Mouse (Mus musculus) G1E (cell line): ENCODE results near the gene Socs7. TPM values are rescaled to one million over a fixed set of nuclear protein-coding genes. Genes with fewer than 3 reads are reported as not detected.

ENCODE experiments used
- ATAC-seq: 2 replicates; pipeline ENCODE4 v1.8.0; 2016; ENCODE audit warnings: mild to moderate bottlenecking; ENCODE audit not compliant: insufficient number of reproducible peaks, poor library complexity, low FRiP score, severe bottlenecking; ENCODE audit errors: extremely low read depth
- DNase-seq: peaks from one replicate; pipeline ENCODE4 v3.0.0; 2012; ENCODE audit warnings: low spot score
- H3K27me3 ChIP-seq: 2 replicates; pipeline ENCODE4 v1.6.1; 2012; ENCODE audit warnings: mild to moderate bottlenecking, low read length, inconsistent platforms; ENCODE audit not compliant: insufficient read depth
- H3K36me3 ChIP-seq: replicated peaks from 2 replicates; pipeline ENCODE3; 2012; ENCODE audit warnings: mild to moderate bottlenecking, inconsistent platforms
- H3K4me1 ChIP-seq: 2 replicates; pipeline ENCODE4 v1.6.1; 2012; ENCODE audit warnings: low read depth, low read length, inconsistent platforms, mixed read lengths; ENCODE audit not compliant: insufficient read depth
- H3K4me3 ChIP-seq: 2 replicates; pipeline ENCODE4 v1.5.1; 2012; ENCODE audit warnings: low read depth, mild to moderate bottlenecking, inconsistent platforms, low read length, moderate library complexity, mixed read lengths
- H3K9me3 ChIP-seq: replicated peaks from 2 replicates; pipeline ENCODE4 v1.6.1; 2012; ENCODE audit warnings: inconsistent platforms
- CTCF ChIP-seq: IDR thresholded peaks from 2 replicates; pipeline ENCODE4 v1.5.1; 2012; ENCODE audit warnings: low read depth, low read length, inconsistent platforms, mixed read lengths
- GATA1 ChIP-seq: IDR thresholded peaks from 2 replicates; pipeline ENCODE4 v1.6.1; 2012; ENCODE audit warnings: borderline replicate concordance, low read length, inconsistent platforms, mixed read lengths
- GATA2 ChIP-seq: IDR thresholded peaks from 2 replicates; pipeline ENCODE4 v1.6.1; 2012; ENCODE audit warnings: low read depth, low read length, inconsistent platforms, borderline replicate concordance
- POLR2AphosphoS5 ChIP-seq: IDR thresholded peaks from 2 replicates; pipeline ENCODE4 v1.6.1; 2012; ENCODE audit warnings: low read depth, low read length, inconsistent platforms; ENCODE audit not compliant: insufficient replicate concordance
- TAL1 ChIP-seq: conservative IDR thresholded peaks from 2 replicates; pipeline ENCODE4 v1.6.1; 2012; ENCODE audit warnings: low read depth, low read length, inconsistent platforms, mixed read lengths
- polyA plus RNA-seq: library from polyadenylated mRNA; stranded (reverse); fragments of >175 nt; gene quantifications from 2 replicates; pipeline ENCODE4 v1.2.3, GENCODE M21; 2012
- total RNA-seq, 2 experiments: library from RNA; stranded (forward) in 1 of 2; stranded (reverse) in 1 of 2; fragments of 200-1000 nt in 1 of 2; fragments of >200 nt in 1 of 2; fragmentation: Nextera tagmentation in 1 of 2; gene quantifications; 2 replicates each; pipeline ENCODE4 v1.2.3; 2014 to 2017

Gene Socs7
- total and polyA plus RNA-seq, 3 experiments = 5.2 to 49.0 (median 15.4) TPM

DNA sequence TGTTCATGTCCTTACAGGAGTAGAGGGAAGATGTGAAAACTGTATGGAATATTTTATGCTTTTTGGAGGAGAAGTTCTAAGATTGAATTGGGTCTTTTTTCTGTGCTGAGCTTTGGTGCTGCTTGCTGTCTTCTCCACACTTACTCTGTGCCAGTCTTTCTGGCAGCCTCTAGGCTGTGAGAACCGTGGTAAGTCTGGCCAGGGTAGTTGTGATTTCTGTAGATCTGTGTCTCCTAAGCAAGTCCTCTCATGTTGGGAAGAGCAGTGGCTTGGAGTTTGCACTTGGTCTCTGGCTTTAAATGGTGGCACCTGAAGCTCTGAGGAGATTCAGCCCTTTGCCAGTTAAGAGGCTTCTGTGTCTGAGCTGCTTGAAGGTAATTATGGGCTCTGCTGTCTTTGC, 3.2 kb downstream of the Socs7 start:
- no peak for ATAC-seq

DNA sequence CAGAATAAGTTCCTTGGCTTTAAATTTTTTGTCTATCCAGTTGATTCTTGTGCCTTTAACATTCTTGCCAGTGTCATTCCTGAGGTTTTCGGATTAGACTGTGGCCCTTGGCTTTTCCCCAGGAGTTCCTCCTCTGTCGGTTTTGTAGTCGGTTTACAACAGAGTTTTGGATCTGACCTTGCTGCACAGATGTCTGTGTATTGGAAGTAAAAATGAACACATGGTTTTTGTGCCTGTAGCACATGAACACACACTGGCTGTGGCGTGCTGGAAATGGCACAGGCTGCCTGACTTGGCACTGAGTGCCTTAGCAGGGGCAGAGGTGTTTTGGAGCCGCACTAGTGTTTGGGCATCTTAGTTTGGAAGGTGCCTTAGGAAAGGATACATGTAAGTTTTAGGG, 6.2 kb downstream of the Socs7 start:
- Histone ChIP-seq H3K4me1 (peaks cover 24% of the 10 kb centered on the region), H3K9me3 (no peaks in the 10 kb centered on the region), H3K36me3 (peaks cover 59% of the 10 kb centered on the region), H3K4me3 (no peak overlapping the region), H3K27me3 (no peaks in the 10 kb centered on the region)
- ATAC-seq (no peak), DNase-seq (no peak)
- TF ChIP-seq GATA1 (no peak), POLR2AphosphoS5 (no peak), CTCF (no peak)

More for the DNA sequence above, 3.2 kb downstream of the Socs7 start:
- H3K4me1 ChIP-seq = peaks cover 36% of the 10 kb centered on the region
- H3K9me3 ChIP-seq = no peaks in the 10 kb centered on the region
- H3K36me3 ChIP-seq = peaks cover 33% of the 10 kb centered on the region
- no peaks in the 10 kb centered on the region for H3K27me3 ChIP-seq
- TF ChIP-seq GATA1 (no peak), GATA2 (no peak), CTCF (no peak), TAL1 (no peak), POLR2AphosphoS5 (no peak)
- no peak for DNase-seq
- no peak overlapping the region for H3K4me3 ChIP-seq

DNA sequence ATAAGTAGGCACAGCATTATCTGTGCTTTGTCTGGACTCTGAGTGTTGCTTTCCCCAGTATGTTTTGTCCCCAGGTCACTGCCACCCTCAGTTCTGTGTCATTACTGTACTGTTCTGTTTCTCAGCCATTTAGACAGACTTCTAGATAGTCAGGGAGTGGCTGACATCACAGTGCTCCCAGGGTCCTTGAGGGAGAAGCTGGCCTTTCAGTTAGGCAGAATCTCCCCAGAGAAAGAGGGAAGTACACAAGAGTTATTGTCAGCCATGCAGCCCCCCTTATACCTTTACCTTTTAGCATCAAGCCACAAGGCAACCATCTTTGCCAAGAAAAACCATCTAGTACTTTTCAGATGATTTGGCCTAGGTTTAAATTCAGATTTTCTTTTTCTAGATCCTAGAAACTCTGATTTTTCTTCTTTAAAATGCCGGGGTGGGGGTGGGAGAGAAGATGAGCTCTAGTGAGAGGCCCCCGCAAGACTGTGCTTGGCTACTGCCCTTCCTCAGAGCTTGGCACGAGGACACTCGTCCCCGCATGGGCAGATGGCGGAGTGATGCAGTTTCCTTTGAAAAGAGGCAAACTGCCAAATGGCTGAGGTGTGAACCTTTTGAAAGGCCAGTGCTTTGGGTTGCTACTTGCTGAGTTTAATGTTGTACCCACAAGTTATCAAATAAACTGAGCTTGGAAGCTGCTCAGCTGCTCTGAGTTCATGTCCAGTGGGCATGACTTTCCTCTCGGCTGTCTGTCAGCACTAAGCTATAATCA, 8.2 kb downstream of the Socs7 start:
- no peak overlapping the region for H3K4me3 ChIP-seq
- TF ChIP-seq GATA1 (no peak), TAL1 (no peak), GATA2 (no peak), CTCF (no peak), POLR2AphosphoS5 (no peak)
- no peaks in the 10 kb centered on the region for H3K27me3 ChIP-seq
- peaks cover 7% of the 10 kb centered on the region; the same call in 1 of the 2 replicates for H3K4me1 ChIP-seq
- H3K9me3 ChIP-seq = no peaks in the 10 kb centered on the region
- DNase-seq = no peak
- peaks cover 74% of the 10 kb centered on the region for H3K36me3 ChIP-seq
- no peak for ATAC-seq

DNA sequence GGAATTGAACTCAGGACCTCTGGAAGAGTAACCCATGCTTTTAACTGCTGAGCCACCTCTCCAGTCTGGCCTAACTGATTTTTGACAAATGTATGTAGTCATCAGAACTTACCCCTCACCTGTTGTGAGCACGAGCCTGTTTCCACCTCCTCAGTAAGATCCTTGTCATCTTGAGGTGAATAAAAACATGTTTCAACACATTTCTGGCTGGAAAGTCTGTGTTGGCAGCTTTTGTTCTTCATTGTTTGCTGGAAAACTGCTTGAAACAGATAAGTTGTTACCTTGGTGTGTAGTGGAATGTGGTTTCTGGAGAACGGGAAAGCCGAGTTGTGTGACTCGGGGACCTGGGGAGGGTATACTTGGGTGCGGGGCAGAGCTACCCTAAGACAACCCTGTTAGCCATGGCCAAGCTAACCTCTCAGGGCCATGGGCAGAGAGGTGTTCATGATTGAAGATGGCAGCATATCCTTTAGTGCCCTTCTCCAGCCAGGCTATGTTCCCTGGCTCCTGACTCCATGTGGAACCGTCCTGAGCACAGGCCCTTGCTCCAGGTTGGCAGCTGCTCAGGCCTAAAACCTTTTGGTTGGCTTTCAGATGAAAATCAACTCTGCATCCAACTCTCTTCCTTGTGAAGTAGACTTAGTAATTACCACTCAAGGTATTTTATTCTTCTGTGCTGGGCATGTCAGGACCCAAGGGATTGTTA, 10.0 kb downstream of the Socs7 start:
- TF ChIP-seq GATA1 (no peak), GATA2 (no peak), TAL1 (no peak), POLR2AphosphoS5 (no peak), CTCF (no peak)
- no peak for DNase-seq
- no peak for ATAC-seq
- Histone ChIP-seq H3K9me3 (no peaks in the 10 kb centered on the region), H3K4me3 (no peak overlapping the region), H3K4me1 (peaks cover 3% of the 10 kb centered on the region; the same call in 1 of the 2 replicates), H3K27me3 (no peaks in the 10 kb centered on the region), H3K36me3 (peaks cover 76% of the 10 kb centered on the region)

DNA sequence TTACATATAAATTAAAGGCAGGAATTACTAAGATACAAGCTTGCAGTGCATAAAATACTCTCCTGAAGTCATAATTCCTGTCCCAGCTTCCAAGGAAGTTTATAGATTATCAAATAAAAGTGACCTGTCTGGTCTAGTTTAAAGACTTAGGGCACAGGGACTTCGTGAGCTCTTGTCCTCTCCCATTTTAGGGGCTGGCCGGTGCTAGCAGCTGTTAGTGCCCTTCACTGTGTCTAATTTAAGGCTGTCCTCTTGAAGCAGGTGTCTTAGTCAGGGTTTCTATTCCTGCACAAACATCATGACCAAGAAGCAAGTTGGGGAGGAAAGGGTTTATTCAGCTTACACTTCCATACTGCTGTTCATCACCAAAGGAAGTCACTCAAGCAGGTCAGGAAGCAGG, 11.1 kb downstream of the Socs7 start:
- no peaks in the 10 kb centered on the region for H3K9me3 ChIP-seq
- H3K4me1 ChIP-seq = no peaks in the 10 kb centered on the region
- no peak overlapping the region for H3K4me3 ChIP-seq
- no peak for DNase-seq
- ATAC-seq = no peak
- H3K27me3 ChIP-seq = no peaks in the 10 kb centered on the region
- TF ChIP-seq CTCF = no peak
- TF ChIP-seq GATA2 = no peak
- no peak for TF ChIP-seq POLR2AphosphoS5
- no peak for TF ChIP-seq GATA1
- TF ChIP-seq TAL1 = no peak
- H3K36me3 ChIP-seq = peaks cover 79% of the 10 kb centered on the region

DNA sequence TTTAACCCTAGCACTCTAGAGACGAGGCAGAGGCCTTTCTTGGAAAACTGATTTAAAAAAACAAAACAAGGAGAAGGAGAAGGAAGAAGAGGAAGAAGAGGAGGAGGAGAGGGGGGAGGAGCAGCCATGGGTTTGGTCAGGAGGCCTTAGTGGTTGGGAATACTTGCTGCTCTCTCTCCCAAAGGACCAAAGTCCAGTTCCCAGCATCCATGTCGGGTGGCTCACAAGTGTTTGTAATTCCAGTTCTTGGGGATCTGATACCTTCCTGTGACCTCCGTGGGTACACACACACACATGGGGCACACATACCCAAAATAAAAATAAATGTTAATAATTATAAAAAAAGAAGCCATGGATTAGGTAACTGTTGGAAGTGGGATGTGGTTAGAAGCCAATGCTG, 17.7 kb downstream of the Socs7 start:
- DNase-seq (no peak), ATAC-seq (no peak)
- Histone ChIP-seq H3K27me3 (no peaks in the 10 kb centered on the region), H3K4me3 (no peak overlapping the region), H3K4me1 (no peaks in the 10 kb centered on the region), H3K9me3 (no peaks in the 10 kb centered on the region), H3K36me3 (peaks cover 80% of the 10 kb centered on the region)
- TF ChIP-seq GATA1 (no peak), TAL1 (no peak), POLR2AphosphoS5 (no peak), GATA2 (no peak), CTCF (no peak)
